Mouse (Mus musculus) megakaryocyte, embryonic 14.5 days (primary cell): ENCODE results near the gene Gprasp1.

ENCODE experiments used
- FLI1 ChIP-seq: IDR thresholded peaks from 2 replicates; pipeline ENCODE4 v1.6.1; 2012; ENCODE audit warnings: low read length, inconsistent platforms, mixed read lengths
- GATA1 ChIP-seq: IDR thresholded peaks from 3 replicates; pipeline ENCODE4 v1.6.1; 2012; ENCODE audit warnings: mixed read lengths, low read length, inconsistent platforms, borderline replicate concordance

DNA sequence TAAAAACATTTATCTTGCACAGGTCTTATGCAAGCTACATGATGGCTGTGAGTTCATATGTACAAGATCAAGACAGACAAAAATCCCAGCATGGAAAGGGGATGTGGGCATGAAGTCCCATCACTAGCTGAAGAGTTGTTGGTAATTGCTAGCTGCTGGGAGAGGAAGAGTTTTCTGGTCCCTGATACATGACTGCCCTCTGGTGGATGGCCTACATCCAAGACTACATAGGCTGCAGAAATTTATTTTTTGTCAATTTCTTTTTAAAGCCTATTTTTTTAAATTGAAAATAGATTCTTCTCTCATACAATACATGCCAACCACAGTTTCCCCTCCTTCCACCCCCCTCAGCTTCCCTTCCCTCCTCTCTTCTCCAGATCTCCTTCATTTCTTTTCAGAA lies 19.2 kb downstream of the Gprasp1 start:
- TF ChIP-seq FLI1: no peak
- TF ChIP-seq GATA1: no peak
